In genomic region chr7:19734178-19734666, GRCm38 (mm10) we compare ENCODE assay signal across 30 mouse cellular contexts. TPM values are rescaled to one million over a fixed set of nuclear protein-coding genes. Genes with fewer than 3 reads are reported as not detected.
A peak's percentile ranks its signal among the peaks of the same experiment; 100 is the strongest.
DNase-seq lines count a peak whose midpoint lies in the region; ATAC-seq and TF ChIP-seq lines count a peak whose summit lies in the region.
"Had no signal": no experiment of that assay in that cellular context is flagged by ENCODE, and none has a peak within 500 bp of the region (broad histone marks: within the 10 kb centered on the region; RNA-seq: fewer than 3 reads in every experiment).

No protein-coding gene starts in this region.

- 91% methylated on average over 10 of the region's 10 CpGs for WGBS in hindbrain, embryonic 13.5 days
- 91% methylated on average over 10 of the region's 10 CpGs for WGBS in hindbrain, embryonic 12.5 days

- H3K4me1 ChIP-seq in hindbrain, embryonic 13.5 days (replicated peaks): no peaks in the 10 kb centered on the region
- H3K4me1 ChIP-seq in hindbrain, embryonic 12.5 days: no peaks in the 10 kb centered on the region
- peaks cover 5% of the 10 kb centered on the region for H3K4me1 ChIP-seq in brown adipose tissue, adult 24 weeks (ENCODE audit: control insufficient read depth, insufficient read depth, insufficient read length, low read length)
- H3K4me1 ChIP-seq: embryonic facial prominence, embryonic 10.5 days; embryonic facial prominence, embryonic 13.5 days; forebrain, embryonic 12.5 days; forebrain, embryonic 15.5 days; hindbrain, embryonic 10.5 days had no signal

- no peak for ATAC-seq in hindbrain, embryonic 13.5 days (ENCODE audit: low FRiP score)
- ATAC-seq in hindbrain, embryonic 12.5 days (ENCODE audit: low FRiP score): no peak
- ATAC-seq: forebrain, embryonic 15.5 days; hindbrain, embryonic 16.5 days; inflammation-experienced regulatory T-cells, adult 6 months; intestine, embryonic 16.5 days; Patski had no signal

- peak overlapping the region; percentile 28; the same call in 1 of the 2 replicates for H3K27ac ChIP-seq in gastrocnemius, adult 2 months
- no peak overlapping the region for H3K27ac ChIP-seq in hindbrain, embryonic 13.5 days
- no peak overlapping the region for H3K27ac ChIP-seq in hindbrain, embryonic 12.5 days
- H3K27ac ChIP-seq in brown adipose tissue, adult 24 weeks (replicated peaks; ENCODE audit: low read depth, low read length): peak overlapping the region; percentile 85
- H3K27ac ChIP-seq: embryonic facial prominence, embryonic 10.5 days; embryonic facial prominence, embryonic 13.5 days; forebrain, embryonic 12.5 days; forebrain, embryonic 15.5 days; hindbrain, embryonic 10.5 days had no signal

- H3K36me3 ChIP-seq in hindbrain, embryonic 13.5 days: peaks cover 87% of the 10 kb centered on the region
- peaks cover 81% of the 10 kb centered on the region for H3K36me3 ChIP-seq in hindbrain, embryonic 12.5 days

- peak overlapping the region; percentile 24; the same call in 1 of the 2 replicates for H3K9ac ChIP-seq in hindbrain, embryonic 13.5 days
- no peak overlapping the region for H3K9ac ChIP-seq in hindbrain, embryonic 12.5 days
- H3K9ac ChIP-seq: embryonic facial prominence, embryonic 13.5 days; forebrain, embryonic 12.5 days; forebrain, embryonic 15.5 days had no signal

- H3K27me3 ChIP-seq in hindbrain, embryonic 13.5 days: no peaks in the 10 kb centered on the region
- no peaks in the 10 kb centered on the region for H3K27me3 ChIP-seq in hindbrain, embryonic 12.5 days
- H3K27me3 ChIP-seq: CH12.LX; embryonic facial prominence, embryonic 13.5 days; forebrain, embryonic 12.5 days; forebrain, embryonic 15.5 days; Patski had no signal

- no peaks in the 10 kb centered on the region for H3K9me3 ChIP-seq in hindbrain, embryonic 13.5 days
- H3K9me3 ChIP-seq in hindbrain, embryonic 12.5 days (replicated peaks): no peaks in the 10 kb centered on the region
- H3K9me3 ChIP-seq: embryonic facial prominence, embryonic 10.5 days; embryonic facial prominence, embryonic 13.5 days; forebrain, embryonic 12.5 days; forebrain, embryonic 15.5 days; G1E; hindbrain, embryonic 10.5 days had no signal

- TF ChIP-seq CTCF in gastrocnemius, adult 2 months (IDR thresholded peaks at IDR 0.05): no peak

- no peak for DNase-seq in gastrocnemius, adult 2 months
- no peak for DNase-seq in gastrocnemius, postnatal 14 days
- DNase-seq in kidney, postnatal 14 days: peak; percentile 40
- DNase-seq in kidney, adult 9 months: no peak
- DNase-seq: adrenal gland, adult 8-10 months; B cell, adult 2 months; cerebellum, adult 11 months; cerebellum, adult 2 months; cerebellum, postnatal 10 days; cerebellum, postnatal 36 days; embryo, embryonic 11 days; gastrocnemius, postnatal 10 days; heart, postnatal 36 days; kidney, adult 8-10 months had no signal

- no peak overlapping the region for H3K4me2 ChIP-seq in hindbrain, embryonic 13.5 days
- H3K4me2 ChIP-seq in hindbrain, embryonic 12.5 days (replicated peaks): no peak overlapping the region
- H3K4me2 ChIP-seq: embryonic facial prominence, embryonic 13.5 days; forebrain, embryonic 12.5 days; forebrain, embryonic 15.5 days; heart, embryonic 11.5 days had no signal

- no peak overlapping the region for H3K4me3 ChIP-seq in gastrocnemius, adult 2 months
- H3K4me3 ChIP-seq in hindbrain, embryonic 13.5 days: no peak overlapping the region
- no peak overlapping the region for H3K4me3 ChIP-seq in hindbrain, embryonic 12.5 days
- H3K4me3 ChIP-seq in brown adipose tissue, adult 24 weeks (ENCODE audit: insufficient read depth, low read depth, low read length): no peak overlapping the region
- H3K4me3 ChIP-seq: embryonic facial prominence, embryonic 10.5 days; embryonic facial prominence, embryonic 13.5 days; erythroblast, embryonic 14.5 days; forebrain, embryonic 12.5 days; forebrain, embryonic 15.5 days; hindbrain, embryonic 10.5 days had no signal

- intact Hi-C loops in gastrocnemius, adult 2 months (cut with DNase I): no loop called here
- intact Hi-C loops in gastrocnemius, postnatal 14 days (cut with DNase I; ENCODE audit: low total_unique reads): no loop called here

RNA-seq across cellular contexts. Expression of gene Nectin2, which starts 16.1 kb away (rescaled TPM):
- 1 to 10 TPM; 1.4 to 1.5 TPM for total RNA-seq in gastrocnemius, adult 2 months (2021)
- 10 to 100 TPM in 1 of 2 experiments, 1 to 10 TPM in 1; 9.8 to 12.9 TPM for total RNA-seq in gastrocnemius, postnatal 14 days (2021)
- polyA plus RNA-seq in hindbrain, embryonic 13.5 days (2015; fragmentation: Nextera tagmentation; extraction: Ambion mirVana): 49.1 and 49.8 TPM in 2 replicates
- 60.8 and 67.1 TPM in 2 replicates for polyA plus RNA-seq in hindbrain, embryonic 12.5 days (2016; fragmentation: Nextera tagmentation; extraction: Ambion mirVana)
- 36.0 and 38.3 TPM in 2 replicates for polyA plus RNA-seq in brown adipose tissue, adult 24 weeks (2012; ENCODE audit: insufficient read depth, insufficient read length, missing spikeins)

RNA-seq across cellular contexts. Expression of gene Tomm40, which starts 19.0 kb away (rescaled TPM):
- 10 to 100 TPM; 41.0 to 52.4 TPM for total RNA-seq in gastrocnemius, adult 2 months (2021)
- total RNA-seq in gastrocnemius, postnatal 14 days (2021): 10 to 100 TPM; 52.9 to 55.7 TPM
- polyA plus RNA-seq in hindbrain, embryonic 13.5 days (2015; fragmentation: Nextera tagmentation; extraction: Ambion mirVana): 119 and 124 TPM in 2 replicates
- 136 and 138 TPM in 2 replicates for polyA plus RNA-seq in hindbrain, embryonic 12.5 days (2016; fragmentation: Nextera tagmentation; extraction: Ambion mirVana)
- polyA plus RNA-seq in brown adipose tissue, adult 24 weeks (2012; ENCODE audit: insufficient read depth, insufficient read length, missing spikeins): 64.2 and 86.3 TPM in 2 replicates

RNA-seq across cellular contexts. Expression of gene Apoe, which starts 35.2 kb away (rescaled TPM):
- 10 to 100 TPM; 38.0 to 61.8 TPM for total RNA-seq in gastrocnemius, adult 2 months (2021)
- 10 to 100 TPM; 56.6 to 84.2 TPM for total RNA-seq in gastrocnemius, postnatal 14 days (2021)
- 339 and 374 TPM in 2 replicates for polyA plus RNA-seq in hindbrain, embryonic 13.5 days (2015; fragmentation: Nextera tagmentation; extraction: Ambion mirVana)
- polyA plus RNA-seq in hindbrain, embryonic 12.5 days (2016; fragmentation: Nextera tagmentation; extraction: Ambion mirVana): 228 and 246 TPM in 2 replicates
- polyA plus RNA-seq in brown adipose tissue, adult 24 weeks (2012; ENCODE audit: insufficient read depth, insufficient read length, missing spikeins): 777 and 1,675 TPM in 2 replicates

RNA-seq across cellular contexts. Expression of gene Bcam, which starts 36.6 kb away (rescaled TPM):
- total RNA-seq in gastrocnemius, adult 2 months (2021): 10 to 100 TPM; 21.9 to 26.7 TPM
- total RNA-seq in gastrocnemius, postnatal 14 days (2021): 10 to 100 TPM; 48.5 to 51.9 TPM
- polyA plus RNA-seq in hindbrain, embryonic 13.5 days (2015; fragmentation: Nextera tagmentation; extraction: Ambion mirVana): 8.1 and 10.7 TPM in 2 replicates
- 21.0 and 25.1 TPM in 2 replicates for polyA plus RNA-seq in hindbrain, embryonic 12.5 days (2016; fragmentation: Nextera tagmentation; extraction: Ambion mirVana)
- polyA plus RNA-seq in brown adipose tissue, adult 24 weeks (2012; ENCODE audit: insufficient read depth, insufficient read length, missing spikeins): 7.6 and 20.8 TPM in 2 replicates
- polyA plus RNA-seq: erythroblast, embryonic 14.5 days; G1E had no signal

RNA-seq across cellular contexts. Expression of gene Apoc1, which starts 41.8 kb away (rescaled TPM):
- 1 to 10 TPM in 1 of 2 experiments, under 1 TPM in 1; 0.64 to 1.1 TPM for total RNA-seq in gastrocnemius, adult 2 months (2021)
- 1 to 10 TPM in 1 of 2 experiments, not detected in 1; 1.3 TPM for total RNA-seq in gastrocnemius, postnatal 14 days (2021)
- polyA plus RNA-seq in hindbrain, embryonic 13.5 days (2015; fragmentation: Nextera tagmentation; extraction: Ambion mirVana): 2.7 and 3.8 TPM in 2 replicates
- polyA plus RNA-seq in hindbrain, embryonic 12.5 days (2016; fragmentation: Nextera tagmentation; extraction: Ambion mirVana): 3.8 and 4.7 TPM in 2 replicates
- polyA plus RNA-seq in brown adipose tissue, adult 24 weeks (2012; ENCODE audit: insufficient read depth, insufficient read length, missing spikeins): 1,406 and 1,867 TPM in 2 replicates
- total RNA-seq: CH12.LX had no signal

Comparison
In these comparisons a context has a peak if more than half of its experiments do, and no peak if none do; other contexts are left out.
1. H3K27ac ChIP-seq: peak in gastrocnemius, adult 2 months (single experiment) and brown adipose tissue, adult 24 weeks (single experiment); none in hindbrain, embryonic 13.5 days (single experiment) and hindbrain, embryonic 12.5 days (single experiment).